19 mouse cellular contexts compared by ENCODE assay signal in genomic region chr2:148492108-148492507, GRCm38 (mm10). TPM values are rescaled to one million over a fixed set of nuclear protein-coding genes. Genes with fewer than 3 reads are reported as not detected.
DNase-seq lines count a peak whose midpoint lies in the region; ATAC-seq and TF ChIP-seq lines count a peak whose summit lies in the region.
"Had no signal": no experiment of that assay in that cellular context is flagged by ENCODE, and none has a peak within 500 bp of the region (broad histone marks: within the 10 kb centered on the region; RNA-seq: fewer than 3 reads in every experiment).

No protein-coding gene starts in this region.

- TF ChIP-seq POLR2A in bone marrow macrophage, adult 2 months (IDR thresholded peaks at IDR 0.05; ENCODE audit: borderline replicate concordance, low read depth, low read length) = no peak

- no peaks in the 10 kb centered on the region for H3K36me3 ChIP-seq in liver, embryonic 14.5 days (replicated peaks; ENCODE audit: control insufficient read depth, insufficient read depth, low read depth)
- no peaks in the 10 kb centered on the region for H3K36me3 ChIP-seq in hindbrain, postnatal 0 days (ENCODE audit: insufficient read depth, low read length)
- H3K36me3 ChIP-seq: embryonic facial prominence, embryonic 12.5 days; G1E; midbrain, embryonic 10.5 days; neural tube, embryonic 15.5 days had no signal

- DNase-seq in kidney, postnatal 36 days = peak; percentile 33 to 50
- no peak for DNase-seq in kidney, adult 11 months
- no peak for DNase-seq in liver, embryonic 14.5 days (ENCODE audit: low read depth in 3 of 3, low spot score in 3 of 3)
- peak; percentile 27 to 48 for DNase-seq in monocyte, adult 2 months (ENCODE audit: low read depth in 1 of 2, low spot score in 2 of 2)
- no peak for DNase-seq in B cell, adult 2 months
- DNase-seq in left cerebral cortex, postnatal 14 days (ENCODE audit: low spot score in 2 of 2) = no peak
- DNase-seq in hindbrain, postnatal 0 days (ENCODE audit: low spot score) = no peak
- DNase-seq: cerebellum, adult 11-12 months; left cerebral cortex, postnatal 4 days had no signal

- H3K4me3 ChIP-seq in bone marrow macrophage, adult 2 months (ENCODE audit: insufficient read depth, low read length) = no peak overlapping the region
- no peak overlapping the region for H3K4me3 ChIP-seq in liver, embryonic 14.5 days (ENCODE audit: insufficient read depth in 1 of 2, low read depth in 2 of 2, low read length in 2 of 2)
- H3K4me3 ChIP-seq in hindbrain, postnatal 0 days (ENCODE audit: low read length) = no peak overlapping the region
- H3K4me3 ChIP-seq: embryonic facial prominence, embryonic 12.5 days; layer of hippocampus, adult 2 months; midbrain, embryonic 10.5 days; neural tube, embryonic 15.5 days had no signal

- TF ChIP-seq CTCF in bone marrow macrophage, adult 2 months (IDR thresholded peaks at IDR 0.05; ENCODE audit: low read depth, low read length) = no peak
- no peak for TF ChIP-seq CTCF in liver, embryonic 14.5 days (IDR thresholded peaks at IDR 0.05; ENCODE audit: low read depth)
- no peak for TF ChIP-seq CTCF in hindbrain, postnatal 0 days (IDR thresholded peaks at IDR 0.05; ENCODE audit: low read depth)

- no peaks in the 10 kb centered on the region for H3K27me3 ChIP-seq in liver, embryonic 14.5 days (ENCODE audit: control insufficient read depth, insufficient read depth, low read length)
- H3K27me3 ChIP-seq in hindbrain, postnatal 0 days (ENCODE audit: insufficient read depth, low read length) = no peaks in the 10 kb centered on the region
- H3K27me3 ChIP-seq: embryonic facial prominence, embryonic 12.5 days; neural tube, embryonic 15.5 days had no signal

- H3K27ac ChIP-seq in bone marrow macrophage, adult 2 months (ENCODE audit: insufficient read depth, low read depth, low read length) = peak overlapping the region; percentile 93
- H3K27ac ChIP-seq in liver, embryonic 14.5 days = no peak overlapping the region
- no peak overlapping the region for H3K27ac ChIP-seq in hindbrain, postnatal 0 days
- H3K27ac ChIP-seq: embryonic facial prominence, embryonic 12.5 days; layer of hippocampus, adult 2 months; midbrain, embryonic 10.5 days; neural tube, embryonic 15.5 days; stomach, postnatal 0 days had no signal

- 16% methylated on average over 4 of the region's 4 CpGs for WGBS in liver, embryonic 14.5 days (ENCODE audit: insufficient replicate concordance)
- WGBS in hindbrain, postnatal 0 days = 78% methylated on average over 4 of the region's 4 CpGs

- peak; percentile 7; the same call in 1 of the 2 replicates for ATAC-seq in liver, embryonic 14.5 days (ENCODE audit: insufficient read depth)
- no peak for ATAC-seq in hindbrain, postnatal 0 days
- ATAC-seq: activated CD4-positive, CD25-positive, alpha-beta regulatory T cell, adult 4 months; hindbrain, embryonic 16.5 days had no signal

- no peak overlapping the region for H3K4me2 ChIP-seq in liver, embryonic 14.5 days (ENCODE audit: low read depth)
- no peak overlapping the region for H3K4me2 ChIP-seq in hindbrain, postnatal 0 days (ENCODE audit: low read depth, low read length)
- H3K4me2 ChIP-seq: embryonic facial prominence, embryonic 12.5 days; heart, embryonic 11.5 days; neural tube, embryonic 15.5 days had no signal

- peaks cover 65% of the 10 kb centered on the region for H3K4me1 ChIP-seq in bone marrow macrophage, adult 2 months (ENCODE audit: control insufficient read depth, insufficient read depth, low read length)
- peaks cover 0 to 16% of the 10 kb centered on the region in 2 experiments; a peak in 2 of 4 replicates for H3K4me1 ChIP-seq in liver, embryonic 14.5 days (replicated peaks; ENCODE audit: control insufficient read depth in 2 of 2, insufficient read depth in 2 of 2, low read length in 1 of 2)
- no peaks in the 10 kb centered on the region for H3K4me1 ChIP-seq in hindbrain, postnatal 0 days (ENCODE audit: insufficient read depth, low read length)
- H3K4me1 ChIP-seq: embryonic facial prominence, embryonic 12.5 days; midbrain, embryonic 10.5 days; neural tube, embryonic 15.5 days had no signal

- no peaks in the 10 kb centered on the region for H3K9me3 ChIP-seq in liver, embryonic 14.5 days (ENCODE audit: control insufficient read depth, low read length)
- H3K9me3 ChIP-seq in hindbrain, postnatal 0 days (ENCODE audit: low read length) = no peaks in the 10 kb centered on the region
- H3K9me3 ChIP-seq: embryonic facial prominence, embryonic 12.5 days; midbrain, embryonic 10.5 days; neural tube, embryonic 15.5 days had no signal

- intact Hi-C loops in left cerebral cortex, postnatal 14 days (cut with DNase I) = no loop called here

- TF ChIP-seq EP300 in liver, embryonic 14.5 days (IDR thresholded peaks at IDR 0.05; ENCODE audit: low read depth) = no peak

- no peak overlapping the region for H3K9ac ChIP-seq in liver, embryonic 14.5 days (replicated peaks)
- H3K9ac ChIP-seq in hindbrain, postnatal 0 days (replicated peaks; ENCODE audit: low read length) = no peak overlapping the region
- H3K9ac ChIP-seq: embryonic facial prominence, embryonic 12.5 days; neural tube, embryonic 15.5 days had no signal

RNA-seq across cellular contexts. Expression of gene Cd93, which starts 48.7 kb away (rescaled TPM):
- polyA plus RNA-seq in bone marrow macrophage, adult 2 months (2012; ENCODE audit: insufficient read depth, insufficient read length, missing spikeins) = 338 and 370 TPM in 2 replicates
- 1.4 and 1.5 TPM in 2 replicates for polyA plus RNA-seq in liver, embryonic 14.5 days (2012; rRNA removed)
- polyA plus RNA-seq in liver, embryonic 14.5 days (2014; fragmentation: Nextera tagmentation; extraction: Ambion mirVana) = 1.8 and 2.2 TPM in 2 replicates
- 10 to 100 TPM; 15.6 to 17.1 TPM for total RNA-seq in left cerebral cortex, postnatal 14 days (2021)
- 21.5 and 24.3 TPM in 2 replicates for total RNA-seq in hindbrain, postnatal 0 days (2014; rRNA removed)
- polyA plus RNA-seq in hindbrain, postnatal 0 days (2015; fragmentation: Nextera tagmentation; extraction: Ambion mirVana) = 5.0 and 5.3 TPM in 2 replicates

Comparison
In these comparisons a context has a peak if more than half of its experiments do, and no peak if none do; other contexts are left out.
1. DNase-seq: peak in kidney, postnatal 36 days (2 of 2) and monocyte, adult 2 months (2 of 2); none in kidney, adult 11 months (single experiment), liver, embryonic 14.5 days (0 of 3), B cell, adult 2 months (0 of 2), left cerebral cortex, postnatal 14 days (0 of 2) and hindbrain, postnatal 0 days (single experiment).
2. RNA of gene Cd93, which starts 48.7 kb away (polyA plus RNA-seq): 338 to 370 TPM in bone marrow macrophage, adult 2 months; 5.0 to 5.3 TPM in hindbrain, postnatal 0 days and 1.4 to 2.2 TPM in liver, embryonic 14.5 days; every median in the first group is over 10 times any median in the second.